Mouse (Mus musculus) forebrain, postnatal 0 days (tissue): Measurements from ENCODE around the gene Serpinb2. TPM values are rescaled to one million over a fixed set of nuclear protein-coding genes. Genes with fewer than 3 reads are reported as not detected.

ENCODE experiments used
- ATAC-seq: fragments of 200-750 bp; cut with Nextera tagmentation; 2 replicates; pipeline ENCODE4 v1.8.0; 2017; ENCODE audit warnings: mild to moderate bottlenecking, moderate library complexity
- DNase-seq: peaks from one replicate; pipeline ENCODE4 v3.0.0-alpha.2; 2015
- H3K27ac ChIP-seq: fragments of 300-500 bp; sonication (generic); 2 replicates; pipeline ENCODE4 v1.5.1; 2014; ENCODE audit warnings: low read depth, mild to moderate bottlenecking, antibody characterized with exemption, low read length, moderate library complexity, mixed read lengths
- H3K27me3 ChIP-seq: fragments of 300-500 bp; sonication (generic); 2 replicates; pipeline ENCODE4 v1.6.1; 2014; ENCODE audit warnings: mild to moderate bottlenecking, low read length, mixed read lengths; ENCODE audit not compliant: insufficient read depth
- H3K36me3 ChIP-seq: fragments of 300-500 bp; sonication (generic); 2 replicates; pipeline ENCODE4 v1.6.1; 2014; ENCODE audit warnings: mild to moderate bottlenecking, moderate library complexity; ENCODE audit not compliant: insufficient read depth
- H3K4me1 ChIP-seq: fragments of 300-500 bp; sonication (generic); 2 replicates; pipeline ENCODE4 v1.6.1; 2014; ENCODE audit warnings: antibody characterized with exemption; ENCODE audit not compliant: insufficient read depth
- H3K4me2 ChIP-seq: fragments of 300-500 bp; sonication (generic); 2 replicates; pipeline ENCODE4 v1.6.1; 2014; ENCODE audit warnings: low read depth, mild to moderate bottlenecking, moderate library complexity
- H3K4me3 ChIP-seq: fragments of 300-500 bp; sonication (generic); 2 replicates; pipeline ENCODE4 v1.5.1; 2014; ENCODE audit warnings: low read depth, low read length, mixed read lengths
- H3K9ac ChIP-seq: fragments of 300-500 bp; sonication (generic); 2 replicates; pipeline ENCODE4 v1.6.1; 2014; ENCODE audit warnings: mild to moderate bottlenecking
- H3K9me3 ChIP-seq: fragments of 300-500 bp; sonication (generic); 2 replicates; pipeline ENCODE4 v1.6.1; 2016; ENCODE audit warnings: low read length
- CTCF ChIP-seq: sonication (generic); IDR thresholded peaks from 2 replicates; pipeline ENCODE4 v1.5.1; 2016; ENCODE audit warnings: antibody characterized with exemption, control low read depth, low read depth
- WGBS: fragments of 180-500 bp; shearing (Covaris S2); extraction: QIAGEN DNeasy Blood & Tissue Kit; methylation state at CpG from one replicate; pipeline ENCODE4 v1.1.7; 2014; 5-methylcytosine and 5-hydroxymethylcytosine counted together
- polyA plus RNA-seq: library from polyadenylated mRNA; unstranded; fragments of >200 nt; fragmentation: Nextera tagmentation; extraction: Ambion mirVana; gene quantifications from 2 replicates; pipeline ENCODE4 v1.2.1, GENCODE M21; 2015
- total RNA-seq: library from RNA; depleted of rRNA; stranded (reverse); fragments of >200 nt; gene quantifications from 2 replicates; pipeline ENCODE4 v1.2.3, GENCODE M21; 2014; rRNA removed

Gene Serpinb2
- total and polyA plus RNA-seq, 2 experiments from 2014 or later, result 0.10 to 0.17 TPM

DNA sequence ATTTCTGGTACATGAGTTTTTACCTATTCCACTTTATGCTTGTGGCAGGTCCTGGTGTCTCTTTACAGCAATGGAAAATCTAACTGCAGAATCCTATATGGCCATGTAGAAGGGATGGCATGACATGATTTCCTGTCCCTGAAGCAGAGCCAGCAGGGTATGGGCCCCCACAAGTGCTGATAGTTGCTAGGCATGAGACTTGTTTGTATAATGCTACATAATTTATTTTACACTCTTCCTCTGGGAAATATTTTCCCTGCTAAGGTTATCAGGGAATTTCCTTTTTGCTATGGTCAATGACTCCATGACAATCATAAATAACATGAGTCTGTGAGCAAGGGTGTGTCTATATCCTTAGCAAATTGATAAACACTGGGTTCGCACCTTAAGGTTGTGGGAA, 66.3 kb downstream of the Serpinb2 start:
- no peak for TF ChIP-seq CTCF
- no peaks in the 10 kb centered on the region for H3K27me3 ChIP-seq
- H3K36me3 ChIP-seq, result no peaks in the 10 kb centered on the region
- H3K4me3 ChIP-seq, result no peak overlapping the region
- ATAC-seq, result no peak
- no peak for DNase-seq
- H3K9ac ChIP-seq, result no peak overlapping the region
- 92% methylated on average over 1 of the region's 1 CpGs for WGBS
- H3K9me3 ChIP-seq, result no peaks in the 10 kb centered on the region
- no peak overlapping the region for H3K27ac ChIP-seq
- no peak overlapping the region for H3K4me2 ChIP-seq
- no peaks in the 10 kb centered on the region for H3K4me1 ChIP-seq

DNA sequence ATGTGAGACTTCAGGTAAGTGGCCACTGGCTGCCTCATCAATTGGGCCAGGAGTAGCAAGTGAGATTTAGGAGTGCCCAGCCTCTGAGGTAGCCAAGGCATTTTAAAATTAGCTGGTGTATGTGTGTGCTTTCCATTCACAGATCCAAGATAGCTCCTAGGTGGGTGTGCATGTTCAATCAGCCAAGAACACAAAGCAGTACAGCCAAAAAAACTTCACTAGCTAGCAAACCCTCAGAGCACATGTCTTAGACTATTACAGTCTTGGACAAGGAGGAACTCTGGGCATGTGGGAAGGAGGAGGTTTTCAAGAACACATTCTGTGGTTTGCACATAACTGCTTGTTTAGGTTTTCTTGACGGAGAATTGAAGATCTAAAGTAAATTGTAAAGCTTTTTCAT, 70.0 kb downstream of the Serpinb2 start:
- H3K9me3 ChIP-seq, result no peaks in the 10 kb centered on the region
- ATAC-seq, result no peak
- H3K27me3 ChIP-seq, result no peaks in the 10 kb centered on the region
- H3K4me3 ChIP-seq, result no peak overlapping the region
- WGBS, result 85% methylated on average over 1 of the region's 1 CpGs
- TF ChIP-seq CTCF, result no peak
- H3K27ac ChIP-seq, result no peak overlapping the region
- DNase-seq, result no peak
- H3K4me1 ChIP-seq, result no peaks in the 10 kb centered on the region
- H3K36me3 ChIP-seq, result no peaks in the 10 kb centered on the region
- H3K4me2 ChIP-seq, result no peak overlapping the region
- H3K9ac ChIP-seq, result no peak overlapping the region

DNA sequence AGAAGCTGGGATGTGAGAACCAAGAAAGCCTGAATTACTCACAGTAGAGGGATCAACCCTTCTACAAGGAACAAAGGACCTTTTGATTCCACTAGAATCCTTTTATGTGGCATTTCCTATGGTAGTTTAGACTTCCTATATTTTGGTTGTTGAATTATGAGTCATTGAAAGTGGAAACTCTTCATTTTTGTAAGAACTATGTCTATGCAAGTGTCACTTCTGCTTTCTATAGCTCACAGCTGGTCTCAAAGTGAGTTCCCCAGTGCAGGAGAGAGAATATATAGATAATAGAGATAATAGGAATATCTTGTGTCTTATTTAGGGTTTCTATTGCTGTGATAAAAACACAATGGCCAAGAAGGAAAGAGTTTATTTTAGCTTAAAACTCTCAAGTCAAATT, 71.7 kb downstream of the Serpinb2 start:
- H3K27ac ChIP-seq, result no peak overlapping the region
- no peak overlapping the region for H3K4me2 ChIP-seq
- no peak overlapping the region for H3K9ac ChIP-seq
- H3K9me3 ChIP-seq, result no peaks in the 10 kb centered on the region
- no peak overlapping the region for H3K4me3 ChIP-seq
- DNase-seq, result no peak
- ATAC-seq, result no peak
- H3K4me1 ChIP-seq, result no peaks in the 10 kb centered on the region
- TF ChIP-seq CTCF, result no peak
- no peaks in the 10 kb centered on the region for H3K27me3 ChIP-seq
- H3K36me3 ChIP-seq, result no peaks in the 10 kb centered on the region

DNA sequence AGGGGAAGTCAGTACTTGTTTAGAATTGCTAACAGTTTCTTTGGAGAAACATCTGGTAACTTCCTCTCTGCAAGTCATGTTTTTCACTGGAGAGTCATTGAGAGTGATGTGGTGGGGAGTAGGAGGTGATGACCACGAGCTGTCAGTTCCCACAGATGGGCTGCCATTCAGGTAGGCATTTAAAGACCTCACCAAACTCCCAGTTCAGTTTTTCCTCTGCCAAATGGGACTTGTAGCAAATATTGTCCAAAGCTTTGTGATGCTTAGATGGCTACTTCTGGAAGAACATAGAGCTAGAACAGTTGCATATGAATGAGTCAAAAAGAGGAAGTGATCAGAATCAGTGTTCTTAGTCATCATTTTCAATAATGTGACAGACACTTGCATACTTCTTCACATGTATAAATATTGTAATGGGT, 72.7 kb downstream of the Serpinb2 start:
- Histone ChIP-seq H3K27me3 (no peaks in the 10 kb centered on the region), H3K4me1 (no peaks in the 10 kb centered on the region), H3K36me3 (no peaks in the 10 kb centered on the region), H3K27ac (no peak overlapping the region), H3K9ac (no peak overlapping the region), H3K4me2 (no peak overlapping the region), H3K9me3 (no peaks in the 10 kb centered on the region), H3K4me3 (no peak overlapping the region)
- ATAC-seq (no peak), DNase-seq (no peak)
- 36% methylated on average over 1 of the region's 1 CpGs for WGBS
- no peak for TF ChIP-seq CTCF

DNA sequence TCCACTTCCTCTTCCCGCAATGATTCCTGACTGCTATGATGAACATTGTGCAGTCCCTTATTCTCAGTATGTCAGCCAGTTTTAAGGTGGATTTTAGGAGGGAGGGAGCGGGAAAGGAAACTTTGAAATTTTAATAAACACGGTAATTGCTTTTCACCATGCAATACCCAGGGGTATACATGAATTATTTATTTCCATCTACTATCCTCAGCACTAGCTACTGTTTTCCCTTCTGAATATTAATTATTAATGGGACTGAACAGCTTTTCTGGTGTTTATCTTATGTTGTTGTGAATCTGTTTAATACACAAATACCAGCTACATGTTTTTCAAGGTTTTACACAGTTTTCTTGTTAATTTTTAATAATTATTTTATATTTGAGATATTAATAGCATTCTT, 73.7 kb downstream of the Serpinb2 start:
- Histone ChIP-seq H3K4me1 (0 out of 2 replicates have a peak, but pooled peaks cover under 1% of the 10 kb centered on the region), H3K4me2 (no peak overlapping the region), H3K9me3 (no peaks in the 10 kb centered on the region), H3K27me3 (no peaks in the 10 kb centered on the region), H3K36me3 (no peaks in the 10 kb centered on the region), H3K27ac (no peak overlapping the region), H3K4me3 (no peak overlapping the region), H3K9ac (no peak overlapping the region)
- WGBS, result 85% methylated on average over 3 of the region's 3 CpGs
- DNase-seq (no peak), ATAC-seq (no peak)
- no peak for TF ChIP-seq CTCF

Other genes starting within 250 kb of the Serpinb2 start
- not detected in 2 replicates for gene Serpinb3b, start 233.1 kb upstream of the Serpinb2 start, total RNA-seq
- gene Serpinb3b, start 233.1 kb upstream of the Serpinb2 start, polyA plus RNA-seq, result not detected in 2 replicates
- not detected in 2 replicates for gene Serpinb3c, start 233.1 kb upstream of the Serpinb2 start, total RNA-seq
- not detected in 2 replicates for gene Serpinb3c, start 233.1 kb upstream of the Serpinb2 start, polyA plus RNA-seq
- gene Serpinb11, start 150.2 kb upstream of the Serpinb2 start, total RNA-seq, result not detected in 2 replicates
- not detected in 2 replicates for gene Serpinb11, start 150.2 kb upstream of the Serpinb2 start, polyA plus RNA-seq
- not detected in 2 replicates for gene Serpinb7, start 111.8 kb upstream of the Serpinb2 start, total RNA-seq
- gene Serpinb7, start 111.8 kb upstream of the Serpinb2 start, polyA plus RNA-seq, result not detected in 2 replicates
- gene Serpinb8, start 78.6 kb downstream of the Serpinb2 start, total RNA-seq, result 0.05 and 0.31 TPM in 2 replicates
- 0.50 and 0.69 TPM in 2 replicates for gene Serpinb8, start 78.6 kb downstream of the Serpinb2 start, polyA plus RNA-seq